In genomic region chr1:180433098-180433538, GRCm38 (mm10) we compare ENCODE assay signal across 8 mouse cellular contexts. TPM values are rescaled to one million over a fixed set of nuclear protein-coding genes. Genes with fewer than 3 reads are reported as not detected.
DNase-seq lines count a peak whose midpoint lies in the region; ATAC-seq and TF ChIP-seq lines count a peak whose summit lies in the region.

No protein-coding gene starts in this region.

- H3K36me3 ChIP-seq in heart, embryonic 12.5 days: no peaks in the 10 kb centered on the region
- H3K36me3 ChIP-seq in heart, adult 2 months (ENCODE audit: control insufficient read depth, insufficient read depth, low read length): no peaks in the 10 kb centered on the region; the same call in 1 of the 2 replicates
- no peaks in the 10 kb centered on the region for H3K36me3 ChIP-seq in ES-E14 (ENCODE audit: control insufficient read depth, insufficient read depth, low read length, poor library complexity, severe bottlenecking)
- H3K36me3 ChIP-seq in hindbrain, embryonic 10.5 days: 0 out of 2 replicates have a peak, but pooled peaks cover 2% of the 10 kb centered on the region
- H3K36me3 ChIP-seq in midbrain, embryonic 13.5 days: no peaks in the 10 kb centered on the region

- H3K27me3 ChIP-seq in heart, embryonic 12.5 days (replicated peaks): peaks cover 61% of the 10 kb centered on the region
- no peaks in the 10 kb centered on the region for H3K27me3 ChIP-seq in heart, adult 2 months (ENCODE audit: control insufficient read depth, insufficient read depth, low read length)
- H3K27me3 ChIP-seq in hindbrain, embryonic 10.5 days (ENCODE audit: insufficient read depth, poor library complexity, severe bottlenecking): peaks cover 3% of the 10 kb centered on the region; the same call in 1 of the 2 replicates
- peaks cover 3% of the 10 kb centered on the region; the same call in 1 of the 2 replicates for H3K27me3 ChIP-seq in midbrain, embryonic 13.5 days

- peak overlapping the region; percentile 62 for H3K4me2 ChIP-seq in heart, embryonic 12.5 days
- H3K4me2 ChIP-seq in midbrain, embryonic 13.5 days (replicated peaks): peak overlapping the region; percentile 65

- peaks cover 8% of the 10 kb centered on the region for H3K4me1 ChIP-seq in heart, embryonic 12.5 days (replicated peaks)
- peaks cover 2% of the 10 kb centered on the region; the same call in 1 of the 2 replicates for H3K4me1 ChIP-seq in heart, adult 2 months (ENCODE audit: control insufficient read depth, insufficient read depth, low read length)
- H3K4me1 ChIP-seq in ES-E14 (ENCODE audit: control insufficient read depth in 2 of 2, insufficient read depth in 2 of 2, low read length in 2 of 2, poor library complexity in 1 of 2): peaks cover 0 to 5% of the 10 kb centered on the region in 2 experiments; a peak in 2 of 4 replicates
- peaks cover 38% of the 10 kb centered on the region for H3K4me1 ChIP-seq in hindbrain, embryonic 10.5 days (replicated peaks)
- peaks cover 25% of the 10 kb centered on the region for H3K4me1 ChIP-seq in midbrain, embryonic 13.5 days (replicated peaks)

- no peak for TF ChIP-seq POLR2A in heart, adult 2 months (IDR thresholded peaks at IDR 0.05; ENCODE audit: insufficient read depth, low read depth, low read length)

- ATAC-seq in heart, embryonic 12.5 days (ENCODE audit: insufficient number of reproducible peaks, low FRiP score): no peak
- peak; percentile 70 for ATAC-seq in midbrain, embryonic 13.5 days

- in situ Hi-C loops in ES-E14 (cut with MboI; ENCODE audit: low sequenced_read_pairs in 2 of 2, unreplicated experiment in 2 of 2): loop anchor here in 1 of 2 experiments (10.0 kb wide), 1 partner anchor 332 kb away; no protein-coding TSS in a partner anchor

- H3K9me3 ChIP-seq in heart, embryonic 12.5 days (replicated peaks): no peaks in the 10 kb centered on the region
- H3K9me3 ChIP-seq in ES-E14 (ENCODE audit: control insufficient read depth, insufficient read depth, low read depth, low read length): no peaks in the 10 kb centered on the region
- H3K9me3 ChIP-seq in hindbrain, embryonic 10.5 days: no peaks in the 10 kb centered on the region
- no peaks in the 10 kb centered on the region for H3K9me3 ChIP-seq in midbrain, embryonic 13.5 days

- DNase-seq in heart, adult 2 months: no peak
- DNase-seq in ES-E14 (ENCODE audit: low read depth, low spot score): no peak
- DNase-seq in hindbrain, embryonic 10.5 days (ENCODE audit: low spot score): peak; percentile 73
- no peak for DNase-seq in left cerebral cortex, postnatal 36 days (ENCODE audit: low spot score in 2 of 2)
- DNase-seq in adrenal gland, postnatal 10 days: no peak
- no peak for DNase-seq in right cerebral cortex, postnatal 25 days

- no peaks in the 10 kb centered on the region for H3K79me2 ChIP-seq in heart, adult 2 months (replicated peaks; ENCODE audit: control insufficient read depth, insufficient read depth, low read length)

- TF ChIP-seq EP300 in heart, adult 2 months (IDR thresholded peaks at IDR 0.05; ENCODE audit: insufficient read depth, low read depth, low read length): no peak

- intact Hi-C loops in heart, adult 2 months (cut with DNase I): no loop called here
- intact Hi-C loops in left cerebral cortex, postnatal 36 days (cut with DNase I): loop anchor here (5.0 kb wide), 1 partner anchor 334 kb away; no protein-coding TSS in a partner anchor

- H3K9ac ChIP-seq in heart, embryonic 12.5 days: peak overlapping the region; percentile 47; the same call in 1 of the 2 replicates
- no peak overlapping the region for H3K9ac ChIP-seq in heart, adult 2 months (ENCODE audit: low read depth, low read length)
- H3K9ac ChIP-seq in ES-E14 (ENCODE audit: insufficient read depth, low read depth, low read length, poor library complexity, severe bottlenecking): peak overlapping the region; percentile 7; the same call in 1 of the 2 replicates
- H3K9ac ChIP-seq in midbrain, embryonic 13.5 days (replicated peaks): peak overlapping the region; percentile 64

- no peak for TF ChIP-seq CTCF in heart, adult 2 months (IDR thresholded peaks at IDR 0.05)

- WGBS in heart, embryonic 12.5 days: 2% methylated on average over 16 of the region's 16 CpGs
- WGBS in heart, adult 2 months: 4% methylated on average over 16 of the region's 16 CpGs
- WGBS in hindbrain, embryonic 10.5 days: 1% methylated on average over 16 of the region's 16 CpGs
- WGBS in midbrain, embryonic 13.5 days: under 1% methylated on average over 16 of the region's 16 CpGs

- no peak overlapping the region for H3K27ac ChIP-seq in heart, embryonic 12.5 days (ENCODE audit: poor library complexity, severe bottlenecking)
- no peak overlapping the region for H3K27ac ChIP-seq in heart, adult 2 months
- no peak overlapping the region for H3K27ac ChIP-seq in ES-E14 (ENCODE audit: insufficient read depth, low read depth, low read length, poor library complexity, severe bottlenecking)
- peak overlapping the region; percentile 90 for H3K27ac ChIP-seq in hindbrain, embryonic 10.5 days
- peak overlapping the region; percentile 39 for H3K27ac ChIP-seq in midbrain, embryonic 13.5 days

- peak overlapping the region; percentile 26 for H3K4me3 ChIP-seq in heart, embryonic 12.5 days
- H3K4me3 ChIP-seq in heart, adult 2 months: no peak overlapping the region
- H3K4me3 ChIP-seq in ES-E14 (ENCODE audit: insufficient read depth in 1 of 2, low read depth in 1 of 2, low read length in 2 of 2, poor library complexity in 1 of 2, severe bottlenecking in 1 of 2): peak overlapping the region in 1 of 2 experiments; percentile 29; a peak in 2 of 4 replicates
- peak overlapping the region; percentile 51 for H3K4me3 ChIP-seq in hindbrain, embryonic 10.5 days
- H3K4me3 ChIP-seq in midbrain, embryonic 13.5 days (replicated peaks): peak overlapping the region; percentile 41

TF ChIP-seq in ES-E14, 5 proteins besides CTCF, POLR2A, EP300 and RAD21:
- no peak for TF ChIP-seq MAFK (IDR thresholded peaks at IDR 0.05; ENCODE audit: insufficient read depth, low read depth, low read length)
- TF ChIP-seq ZC3H11A (IDR thresholded peaks at IDR 0.05; ENCODE audit: borderline replicate concordance, low read depth, low read length): no peak
- no peak for TF ChIP-seq ZNF384 (IDR thresholded peaks at IDR 0.05; ENCODE audit: low read depth, low read length)
- no peak for TF ChIP-seq HCFC1 (IDR thresholded peaks at IDR 0.05; ENCODE audit: borderline replicate concordance, insufficient read depth, low read length)
- no peak for TF ChIP-seq CHD2 (IDR thresholded peaks at IDR 0.05; ENCODE audit: low read depth, low read length)

RNA-seq across cellular contexts. Expression of gene Stum, which starts 50.2 kb away (rescaled TPM):
- polyA plus RNA-seq in heart, embryonic 12.5 days (2016; fragmentation: Nextera tagmentation; extraction: Ambion mirVana): 0.10 and 0.23 TPM in 2 replicates
- 1 to 10 TPM; 2.0 to 2.8 TPM for total RNA-seq in heart, adult 2 months (2021)
- polyA plus RNA-seq in heart, adult 2 months (2012; rRNA removed): 3.7 and 6.0 TPM in 2 replicates
- 0.18 TPM in 1 of 2 replicates, not detected in the other for total RNA-seq in ES-E14 (2012; rRNA removed)
- 3.1 and 8.2 TPM in 2 replicates for polyA plus RNA-seq in hindbrain, embryonic 10.5 days (2016; fragmentation: Nextera tagmentation; extraction: Ambion mirVana)
- polyA plus RNA-seq in midbrain, embryonic 13.5 days (2015; fragmentation: Nextera tagmentation; extraction: Ambion mirVana): 1.6 and 1.7 TPM in 2 replicates
- total RNA-seq in left cerebral cortex, postnatal 36 days (2021): 100 to 1,000 TPM; 150 to 173 TPM
- 1 to 10 TPM; 1.1 to 1.5 TPM for total RNA-seq in adrenal gland, postnatal 10 days (2021)

Comparison
In these comparisons a context has a peak if more than half of its experiments do, and no peak if none do; other contexts are left out.
1. H3K27ac ChIP-seq: peak in hindbrain, embryonic 10.5 days (single experiment) and midbrain, embryonic 13.5 days (single experiment); none in heart, embryonic 12.5 days (single experiment), heart, adult 2 months (single experiment) and ES-E14 (single experiment).
2. RNA of gene Stum, which starts 50.2 kb away (total RNA-seq): 150 to 173 TPM in left cerebral cortex, postnatal 36 days; 2.0 to 2.8 TPM in heart, adult 2 months, 1.1 to 1.5 TPM in adrenal gland, postnatal 10 days and 0.18 TPM in ES-E14; every median in the first group is over 10 times any median in the second.